Mouse (Mus musculus): ENCODE data around the gene Lamtor3.

The Lamtor3 gene

DNA sequence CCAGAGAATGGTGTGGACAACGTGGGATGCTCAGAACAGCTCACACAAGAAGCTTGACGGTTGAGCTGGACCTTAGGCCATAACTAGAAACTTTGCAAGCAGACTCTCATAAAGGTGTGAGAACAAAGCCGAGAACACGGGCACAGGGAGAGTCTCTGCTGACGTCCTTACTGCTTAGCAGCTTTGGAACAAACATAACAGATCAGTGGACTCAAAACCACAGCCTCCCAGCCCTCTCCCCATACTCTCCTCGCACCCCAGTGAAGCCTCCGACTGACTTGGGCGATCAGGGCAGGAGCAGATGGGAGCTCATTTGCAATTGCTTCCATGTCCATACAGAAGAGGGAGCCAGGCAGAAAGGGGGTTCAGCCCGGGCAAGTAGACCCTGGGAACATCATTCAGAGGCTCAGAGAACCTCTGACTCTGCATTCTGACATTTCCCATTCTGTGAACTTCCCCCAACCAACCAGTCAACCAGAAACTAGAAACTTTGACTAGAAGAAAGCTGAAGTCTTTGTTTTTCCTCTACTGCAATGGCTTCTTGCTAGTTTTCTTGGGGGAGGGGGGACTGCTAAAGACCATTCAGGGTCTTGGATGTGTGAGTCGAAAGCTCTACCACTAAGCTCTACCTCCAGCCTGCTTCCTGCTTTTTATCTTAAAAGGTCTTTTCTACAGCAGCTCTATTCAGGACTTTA is 32.0 kb downstream of the Lamtor3 start:
- no peak for TF ChIP-seq GATA4 (IDR thresholded peaks at IDR 0.05; ENCODE audit: insufficient replicate concordance, low read length)

- TF ChIP-seq GATA4 (IDR thresholded peaks at IDR 0.05; ENCODE audit: insufficient replicate concordance, low read length): no peak
These were observed 33.5 kb downstream of the Lamtor3 start for GRCm38 (mm10) chr3:137951819-137952218.

GRCm38 (mm10) chr3:137952225-137952913 is 34.1 kb downstream of the Lamtor3 start:
- TF ChIP-seq GATA4 (IDR thresholded peaks at IDR 0.05; ENCODE audit: insufficient replicate concordance, low read length): no peak

DNA sequence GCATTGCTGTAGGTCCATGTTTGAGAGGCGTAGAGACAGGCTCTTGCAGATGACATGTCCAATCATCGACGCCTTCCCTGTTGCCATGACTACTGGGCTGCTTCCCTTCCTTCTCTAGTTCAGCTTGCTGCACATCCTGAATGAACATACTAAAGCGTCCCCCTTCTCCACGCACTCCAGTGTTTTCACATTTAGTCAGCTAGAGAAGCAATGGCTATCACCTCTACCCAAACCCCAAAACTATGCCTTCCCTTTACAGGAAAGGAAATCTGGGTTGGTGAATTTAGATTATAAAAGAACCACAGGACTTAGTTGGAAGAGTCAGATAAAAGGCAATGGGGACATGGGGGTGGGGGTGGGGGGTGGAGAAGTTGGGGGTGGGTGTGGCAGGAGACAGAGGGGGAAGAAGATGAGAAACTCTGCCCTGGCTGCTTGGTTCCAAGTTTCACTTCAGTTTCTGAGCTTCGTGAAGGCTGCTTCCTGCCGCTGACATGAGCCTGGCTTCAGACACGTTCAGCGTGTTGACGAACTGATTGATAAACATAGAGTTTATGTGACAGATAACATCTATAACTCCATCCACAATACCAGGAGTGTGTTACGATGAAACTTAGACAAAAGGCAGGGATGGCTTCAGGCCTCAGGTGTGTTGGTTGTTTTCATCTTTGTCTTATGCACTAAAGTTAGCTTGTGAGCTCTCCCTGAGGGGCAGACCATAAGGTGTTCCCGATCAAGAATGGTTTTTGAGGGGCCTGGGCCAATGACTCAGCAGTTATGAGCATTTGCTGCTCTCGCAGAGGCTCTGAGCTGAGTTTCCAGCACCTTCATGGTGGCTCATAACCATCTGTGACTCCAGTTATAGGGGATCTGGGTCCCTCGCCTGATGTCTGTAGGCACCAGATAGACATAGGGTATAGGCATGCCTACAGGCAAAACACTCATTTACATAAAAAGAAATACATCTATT is 34.9 kb downstream of the Lamtor3 start:
- no peak for TF ChIP-seq GATA4 (IDR thresholded peaks at IDR 0.05; ENCODE audit: insufficient replicate concordance, low read length)

DNA sequence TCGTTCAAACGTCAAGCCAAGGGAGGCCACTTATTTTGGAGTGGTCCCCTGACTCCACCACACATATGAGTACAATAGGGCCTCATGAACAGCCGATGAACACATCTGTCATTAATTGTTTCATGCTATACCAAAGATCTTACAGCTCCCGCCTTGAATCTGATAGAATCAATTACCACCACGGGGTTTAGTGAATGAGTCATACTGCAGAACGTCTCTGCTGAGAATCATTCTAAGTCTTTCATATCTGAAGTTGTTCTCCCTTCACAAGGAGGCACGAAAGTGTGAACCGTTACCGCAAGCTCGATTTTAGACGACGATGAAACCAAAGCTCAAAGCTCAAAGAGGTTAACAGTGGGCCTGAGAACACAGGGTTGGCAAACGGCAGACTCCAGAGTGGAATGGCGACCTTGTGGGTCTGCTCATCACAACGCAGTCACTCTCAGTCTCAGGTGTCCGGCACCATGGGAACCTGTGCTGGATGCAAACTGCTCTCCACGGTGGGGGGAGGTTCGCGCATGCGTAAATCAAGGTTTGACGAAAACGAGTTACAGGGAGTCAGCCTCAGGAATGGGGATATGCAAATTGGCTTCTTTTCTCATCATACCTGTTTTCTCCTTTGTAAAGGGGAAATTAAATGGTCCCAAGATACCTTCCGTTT is 36.1 kb downstream of the Lamtor3 start:
- no peak for TF ChIP-seq GATA4 (IDR thresholded peaks at IDR 0.05; ENCODE audit: insufficient replicate concordance, low read length)

DNA sequence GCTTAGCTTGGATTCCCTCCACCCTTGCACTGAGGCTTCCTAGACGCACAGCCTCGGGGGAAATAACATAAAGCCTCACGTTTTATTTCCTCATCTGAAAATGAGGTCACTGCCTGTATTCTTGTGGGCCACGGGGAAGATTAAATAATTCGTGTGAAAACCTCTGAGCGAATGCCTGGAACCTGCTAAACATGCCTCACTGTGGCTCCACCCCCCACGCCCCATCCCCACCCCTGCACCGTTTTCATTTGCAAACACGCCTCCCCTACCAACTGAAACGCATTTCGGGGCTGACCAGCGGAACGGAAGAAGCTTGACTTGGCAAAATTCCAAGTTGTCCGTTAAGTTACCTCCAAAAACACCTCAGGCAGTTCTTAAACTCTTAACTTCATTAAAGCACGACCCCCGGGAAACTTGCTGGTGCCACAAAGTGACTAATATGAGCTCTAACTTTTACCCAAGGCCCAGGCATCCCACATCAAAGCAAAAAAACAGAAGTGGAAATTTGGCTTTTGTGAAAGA is 37.3 kb downstream of the Lamtor3 start:
- no peak for TF ChIP-seq GATA4 (IDR thresholded peaks at IDR 0.05; ENCODE audit: insufficient replicate concordance, low read length)

- TF ChIP-seq GATA4 (IDR thresholded peaks at IDR 0.05; ENCODE audit: insufficient replicate concordance, low read length): no peak
These were observed 39.6 kb downstream of the Lamtor3 start for GRCm38 (mm10) chr3:137957864-137958263.

- TF ChIP-seq GATA4 (IDR thresholded peaks at IDR 0.05; ENCODE audit: insufficient replicate concordance, low read length): no peak
These were observed 40.0 kb downstream of the Lamtor3 start for GRCm38 (mm10) chr3:137958352-137958751.

DNA sequence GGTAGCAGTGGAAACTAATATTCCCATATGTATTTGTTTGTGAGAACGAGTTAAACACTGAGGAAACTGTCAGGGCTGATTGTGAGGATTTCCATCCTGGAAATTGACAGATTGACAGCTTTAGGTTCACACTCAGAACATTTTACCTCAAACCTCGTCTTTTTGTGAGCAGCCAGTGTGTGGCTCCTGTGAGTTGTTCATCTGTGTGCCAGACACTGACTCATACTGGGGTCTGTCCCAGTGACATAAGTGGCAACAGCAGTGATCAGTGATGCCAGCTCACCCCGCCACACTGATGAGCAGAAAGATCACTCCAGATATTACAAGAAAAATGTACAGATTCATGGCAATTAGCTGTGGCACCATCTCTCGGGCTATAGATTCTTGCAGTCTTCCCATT is 41.1 kb downstream of the Lamtor3 start:
- no peak for TF ChIP-seq GATA4 (IDR thresholded peaks at IDR 0.05; ENCODE audit: insufficient replicate concordance, low read length)

- TF ChIP-seq GATA4 (IDR thresholded peaks at IDR 0.05; ENCODE audit: insufficient replicate concordance, low read length): no peak
These were observed 43.6 kb downstream of the Lamtor3 start for GRCm38 (mm10) chr3:137961736-137962385.

GRCm38 (mm10) chr3:137963508-137963907 is 45.2 kb downstream of the Lamtor3 start:
- TF ChIP-seq GATA4 (IDR thresholded peaks at IDR 0.05; ENCODE audit: insufficient replicate concordance, low read length): no peak

GRCm38 (mm10) chr3:137968105-137968819 is 50.0 kb downstream of the Lamtor3 start:
- no peak for TF ChIP-seq GATA4 (IDR thresholded peaks at IDR 0.05; ENCODE audit: insufficient replicate concordance, low read length)

GRCm38 (mm10) chr3:137968820-137969486 is 50.6 kb downstream of the Lamtor3 start:
- peak; percentile 94 for TF ChIP-seq GATA4 (IDR thresholded peaks at IDR 0.05; ENCODE audit: insufficient replicate concordance, low read length)

All from liver, adult (tissue).